Mouse (Mus musculus): ENCODE results near the gene Slc35d2. TPM values are rescaled to one million over a fixed set of nuclear protein-coding genes. Genes with fewer than 3 reads are reported as not detected.
"Not testable (repeated sequence)": the region's sequence is repeated elsewhere in the genome, so short reads cannot be mapped to it uniquely, and the experiment has no call there.

Gene Slc35d2
- total RNA-seq, 2 experiments from 2014 or later: 4.0 to 5.2 TPM

- no peak for ATAC-seq (replicated peaks; ENCODE audit: low FRiP score, poor library complexity, severe bottlenecking)
These were observed 53.1 kb downstream of the Slc35d2 start for GRCm38 (mm10) chr13:64076074-64076473.

- no peak for ATAC-seq (replicated peaks; ENCODE audit: low FRiP score, poor library complexity, severe bottlenecking)
These were observed 62.5 kb downstream of the Slc35d2 start for GRCm38 (mm10) chr13:64066653-64067052.

- ATAC-seq (replicated peaks; ENCODE audit: low FRiP score, poor library complexity, severe bottlenecking): no peak
These were observed 64.9 kb downstream of the Slc35d2 start for GRCm38 (mm10) chr13:64064276-64064675.

GRCm38 (mm10) chr13:64060935-64061506, 68.1 kb downstream of the Slc35d2 start:
- ATAC-seq (replicated peaks; ENCODE audit: low FRiP score, poor library complexity, severe bottlenecking): no peak

- no peak for ATAC-seq (replicated peaks; ENCODE audit: low FRiP score, poor library complexity, severe bottlenecking)
These were observed 75.2 kb downstream of the Slc35d2 start for GRCm38 (mm10) chr13:64053959-64054358.

GRCm38 (mm10) chr13:64052281-64052680, 76.9 kb downstream of the Slc35d2 start:
- not testable (repeated sequence) for ATAC-seq (replicated peaks; ENCODE audit: low FRiP score, poor library complexity, severe bottlenecking)

GRCm38 (mm10) chr13:64050895-64051294, 78.3 kb downstream of the Slc35d2 start:
- no peak for ATAC-seq (replicated peaks; ENCODE audit: low FRiP score, poor library complexity, severe bottlenecking)

- ATAC-seq (replicated peaks; ENCODE audit: low FRiP score, poor library complexity, severe bottlenecking): no peak
These were observed 79.6 kb downstream of the Slc35d2 start for GRCm38 (mm10) chr13:64049535-64049934.

GRCm38 (mm10) chr13:64048467-64048866, 80.7 kb downstream of the Slc35d2 start:
- no peak for ATAC-seq (replicated peaks; ENCODE audit: low FRiP score, poor library complexity, severe bottlenecking)

Other genes with a start within 250 kb of the Slc35d2 start
- gene Hsd17b3, start 40.1 kb downstream of the Slc35d2 start, total RNA-seq (2015; ENCODE audit: low replicate concordance): not detected in 2 replicates
- not detected in 2 replicates for gene Hsd17b3, start 40.1 kb downstream of the Slc35d2 start, total RNA-seq (2017; ENCODE audit: low replicate concordance)
- 25.0 and 29.7 TPM in 2 replicates for gene Zfp367, start 23.8 kb upstream of the Slc35d2 start, total RNA-seq (2015; ENCODE audit: low replicate concordance)
- gene Zfp367, start 23.8 kb upstream of the Slc35d2 start, total RNA-seq (2017; ENCODE audit: low replicate concordance): 29.6 and 43.4 TPM in 2 replicates
- gene Habp4, start 32.5 kb upstream of the Slc35d2 start, total RNA-seq (2015; ENCODE audit: low replicate concordance): 4.0 TPM in 1 of 2 replicates, not detected in the other
- gene Habp4, start 32.5 kb upstream of the Slc35d2 start, total RNA-seq (2017; ENCODE audit: low replicate concordance): 0.17 and 3.3 TPM in 2 replicates
- 0.63 and 1.2 TPM in 2 replicates for gene Cdc14b, start 145.9 kb upstream of the Slc35d2 start, total RNA-seq (2015; ENCODE audit: low replicate concordance)
- gene Cdc14b, start 145.9 kb upstream of the Slc35d2 start, total RNA-seq (2017; ENCODE audit: low replicate concordance): 0.51 TPM in 1 of 2 replicates, not detected in the other
- 3.1 and 6.5 TPM in 2 replicates for gene Aaed1, start 183.3 kb upstream of the Slc35d2 start, total RNA-seq (2015; ENCODE audit: low replicate concordance)
- 11.8 and 13.0 TPM in 2 replicates for gene Aaed1, start 183.3 kb upstream of the Slc35d2 start, total RNA-seq (2017; ENCODE audit: low replicate concordance)
- 12.5 and 19.9 TPM in 2 replicates for gene Ctsl, start 241.5 kb upstream of the Slc35d2 start, total RNA-seq (2015; ENCODE audit: low replicate concordance)
- 4.5 and 17.6 TPM in 2 replicates for gene Ctsl, start 241.5 kb upstream of the Slc35d2 start, total RNA-seq (2017; ENCODE audit: low replicate concordance)

Data from erythroblast, adult 5-6 weeks (primary cell).